In the genomic region with DNA sequence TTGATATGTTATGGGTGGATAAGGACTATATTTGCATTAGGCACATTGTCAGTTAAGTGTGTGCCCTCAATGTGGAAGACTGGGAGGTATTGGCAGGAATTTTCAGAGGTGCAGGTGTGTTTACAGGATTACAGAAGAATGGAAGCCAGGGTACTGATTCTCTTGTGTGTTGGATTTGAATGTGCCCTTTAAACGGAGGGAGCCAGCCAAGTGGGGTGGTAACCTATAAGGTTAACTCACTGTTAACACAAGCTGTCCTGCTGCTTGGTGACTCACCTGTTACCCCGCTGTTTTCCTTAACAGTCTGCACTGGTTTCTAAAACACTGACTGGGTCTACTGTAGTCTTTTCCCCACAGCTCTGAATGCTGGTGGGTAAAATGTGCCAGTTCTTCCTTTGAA, we compare ENCODE assay signal across 12 mouse cellular contexts.
"Had no signal": no experiment of that assay in that cellular context is flagged by ENCODE, and none has a peak within 500 bp of the region (broad histone marks: within the 10 kb centered on the region; RNA-seq: fewer than 3 reads in every experiment).

No protein-coding gene starts in this region.

- H3K4me3 ChIP-seq: midbrain, embryonic 13.5 days; midbrain, embryonic 15.5 days; neural tube, embryonic 12.5 days; stomach, embryonic 15.5 days had no signal

- H3K27ac ChIP-seq: midbrain, embryonic 13.5 days; midbrain, embryonic 15.5 days; neural tube, embryonic 12.5 days; stomach, embryonic 15.5 days had no signal

- H3K9ac ChIP-seq: lung, embryonic 14.5 days; midbrain, embryonic 13.5 days; midbrain, embryonic 15.5 days; neural tube, embryonic 12.5 days; stomach, embryonic 15.5 days had no signal

- DNase-seq: lung, adult 18-20 months; lung, embryonic 14.5 days; lung, postnatal 10 days; lung, postnatal 4 days; right cerebral cortex, postnatal 14 days; thymus, adult 18-20 months; thymus, postnatal 14 days; thymus, postnatal 36 days had no signal

- H3K4me1 ChIP-seq: midbrain, embryonic 13.5 days; midbrain, embryonic 15.5 days; neural tube, embryonic 12.5 days; stomach, embryonic 15.5 days had no signal

- H3K27me3 ChIP-seq: midbrain, embryonic 13.5 days; midbrain, embryonic 15.5 days; neural tube, embryonic 12.5 days; stomach, embryonic 15.5 days had no signal
